Comparison of ENCODE assay signal across 8 mouse cellular contexts in genomic region chr12:99467884-99468311, GRCm38 (mm10).
DNase-seq lines count a peak whose midpoint lies in the region; ATAC-seq lines count a peak whose summit lies in the region.

No protein-coding gene starts in this region.

- ATAC-seq in stomach, embryonic 16.5 days (ENCODE audit: insufficient read depth, low FRiP score): peak; percentile 47; the same call in 1 of the 2 replicates

- H3K4me1 ChIP-seq in midbrain, embryonic 10.5 days: peaks cover 35% of the 10 kb centered on the region
- peaks cover 8% of the 10 kb centered on the region for H3K4me1 ChIP-seq in stomach, embryonic 16.5 days (ENCODE audit: control insufficient read depth, insufficient read depth, low read length)

- 0 out of 2 replicates have a peak overlapping the region, but pooled peaks have one; percentile 7 for H3K4me3 ChIP-seq in midbrain, embryonic 10.5 days
- H3K4me3 ChIP-seq in stomach, embryonic 16.5 days (replicated peaks; ENCODE audit: low read length): peak overlapping the region; percentile 8; the same call in 1 of the 2 replicates

- H3K4me2 ChIP-seq in stomach, embryonic 16.5 days (ENCODE audit: low read depth, low read length): peak overlapping the region; percentile 43; the same call in 1 of the 2 replicates

- H3K9ac ChIP-seq in stomach, embryonic 16.5 days (ENCODE audit: low read length): no peak overlapping the region; the same call in none of the 2 replicates

- no peaks in the 10 kb centered on the region for H3K9me3 ChIP-seq in midbrain, embryonic 10.5 days (replicated peaks)
- no peaks in the 10 kb centered on the region for H3K9me3 ChIP-seq in stomach, embryonic 16.5 days (replicated peaks; ENCODE audit: control insufficient read depth, low read length)

- DNase-seq in left cerebral cortex, postnatal 4 days: peak; percentile 68
- no peak for DNase-seq in left cerebral cortex, postnatal 36 days (ENCODE audit: low spot score in 2 of 2)
- peak; percentile 65 for DNase-seq in cerebellum, adult 9-11 months
- DNase-seq in gastrocnemius, postnatal 14 days: peak; percentile 55
- DNase-seq in layer of hippocampus, postnatal 36 days: peak; percentile 9 to 31
- DNase-seq in midbrain, embryonic 10.5 days (ENCODE audit: low spot score): no peak
- DNase-seq in frontal cortex, postnatal 36 days (ENCODE audit: low spot score in 2 of 2): no peak

- intact Hi-C loops in left cerebral cortex, postnatal 4 days (cut with DNase I): no loop called here
- intact Hi-C loops in left cerebral cortex, postnatal 36 days (cut with DNase I): no loop called here
- intact Hi-C loops in gastrocnemius, postnatal 14 days (cut with DNase I; ENCODE audit: low total_unique reads): no loop called here

- H3K27ac ChIP-seq in midbrain, embryonic 10.5 days (replicated peaks): peak overlapping the region; percentile 76
- H3K27ac ChIP-seq in stomach, embryonic 16.5 days (ENCODE audit: low read length): no peak overlapping the region

- no peaks in the 10 kb centered on the region for H3K27me3 ChIP-seq in midbrain, embryonic 10.5 days (ENCODE audit: low read depth, poor library complexity, severe bottlenecking)
- no peaks in the 10 kb centered on the region for H3K27me3 ChIP-seq in stomach, embryonic 16.5 days (ENCODE audit: control insufficient read depth, insufficient read depth, low read length)

- WGBS in midbrain, embryonic 10.5 days: 63% methylated on average over 15 of the region's 15 CpGs
- 41% methylated on average over 15 of the region's 15 CpGs for WGBS in stomach, embryonic 16.5 days

- no peaks in the 10 kb centered on the region for H3K36me3 ChIP-seq in midbrain, embryonic 10.5 days
- H3K36me3 ChIP-seq in stomach, embryonic 16.5 days (ENCODE audit: control insufficient read depth, insufficient read depth, low read length): no peaks in the 10 kb centered on the region

Comparison
In these comparisons a context has a peak if more than half of its experiments do, and no peak if none do; other contexts are left out.
1. DNase-seq: peak in left cerebral cortex, postnatal 4 days (single experiment), cerebellum, adult 9-11 months (single experiment), gastrocnemius, postnatal 14 days (single experiment) and layer of hippocampus, postnatal 36 days (2 of 2); none in left cerebral cortex, postnatal 36 days (0 of 2), midbrain, embryonic 10.5 days (single experiment) and frontal cortex, postnatal 36 days (0 of 2).